Mouse (Mus musculus) neutrophil, adult 59 days (primary cell): ENCODE measurements around the gene 2200002J24Rik. TPM values are rescaled to one million over a fixed set of nuclear protein-coding genes. Genes with fewer than 3 reads are reported as not detected.

Experiments used
- total RNA-seq, 2 experiments: library from RNA; stranded (reverse); gene quantifications; 1 replicate in 1 of 2; 2 replicates in 1 of 2; pipeline ENCODE4 v1.2.4; 2023

2200002J24Rik gene
- total RNA-seq, result not detected

DNA sequence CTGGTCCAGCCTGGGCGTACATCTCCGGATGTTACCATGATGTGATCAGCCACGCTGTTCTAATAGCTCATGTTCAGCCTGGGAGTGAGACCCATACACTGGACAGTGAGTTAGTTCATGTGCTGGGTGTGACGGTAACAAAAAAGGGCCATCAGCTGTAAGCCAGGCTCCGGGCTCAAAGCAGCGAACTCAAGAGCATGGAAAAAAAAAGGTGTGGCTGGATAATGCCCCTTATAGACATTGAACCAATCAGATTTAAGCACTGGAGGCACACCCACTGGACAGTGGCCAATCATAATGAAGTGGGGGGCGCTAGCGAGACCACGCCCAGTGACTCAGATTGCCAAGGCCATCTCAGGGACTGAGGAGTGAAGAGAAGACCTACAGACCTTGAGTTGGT, at the start of gene 2200002J24Rik:
Gene 2200002J24Rik, plus strand, starts transcription at position 338 of the 400 bp plus-strand sequence.

DNA sequence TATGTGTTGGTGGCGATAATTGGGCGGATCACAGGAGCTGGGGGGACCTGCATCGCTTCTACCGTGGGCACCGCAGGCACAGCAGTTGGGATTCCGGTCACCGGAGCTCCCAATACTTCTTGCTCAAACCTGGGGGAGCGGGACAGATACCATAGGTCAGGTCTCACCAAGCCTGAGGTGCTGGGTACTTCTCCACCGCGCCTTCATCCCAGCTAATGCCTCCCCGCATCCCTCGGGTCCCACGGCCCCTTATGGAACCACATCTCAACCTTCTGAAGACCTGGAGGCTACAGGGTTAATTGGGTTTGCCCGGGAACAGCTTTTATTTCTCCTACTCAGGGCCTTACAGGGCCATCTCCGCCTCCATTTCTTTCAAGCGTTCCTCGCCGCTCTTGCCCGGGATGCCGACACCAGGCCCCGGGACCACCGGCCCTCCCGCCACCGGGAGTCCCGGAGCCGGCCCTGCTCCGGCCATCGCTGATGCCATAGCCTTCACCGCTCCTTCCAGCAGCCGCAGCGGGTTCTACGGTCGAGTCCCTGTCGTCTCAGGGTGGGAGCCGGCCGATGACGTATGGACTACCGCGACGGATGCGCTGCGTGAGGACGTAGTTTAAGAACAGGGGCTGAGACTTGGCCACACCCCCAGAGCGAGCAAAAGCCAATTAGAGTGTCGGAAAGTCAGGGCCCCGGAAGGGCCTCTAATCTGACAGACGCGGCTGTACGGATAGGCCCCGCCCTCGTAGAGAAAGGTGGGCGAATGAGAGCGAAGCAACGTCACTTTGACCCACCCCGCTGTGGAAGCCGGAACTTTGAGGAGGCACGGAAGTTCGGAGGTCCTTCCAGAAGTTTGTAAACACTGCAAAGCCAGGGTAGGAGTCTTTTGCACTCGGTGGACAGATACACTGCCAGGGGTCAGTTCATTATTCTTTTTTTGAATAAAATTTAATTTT, 48.9 kb upstream of the 2200002J24Rik start, which contains the start of gene Rbm42:
Gene Rbm42, minus strand, starts transcription at position 727 of the 950 bp plus-strand sequence.

DNA sequence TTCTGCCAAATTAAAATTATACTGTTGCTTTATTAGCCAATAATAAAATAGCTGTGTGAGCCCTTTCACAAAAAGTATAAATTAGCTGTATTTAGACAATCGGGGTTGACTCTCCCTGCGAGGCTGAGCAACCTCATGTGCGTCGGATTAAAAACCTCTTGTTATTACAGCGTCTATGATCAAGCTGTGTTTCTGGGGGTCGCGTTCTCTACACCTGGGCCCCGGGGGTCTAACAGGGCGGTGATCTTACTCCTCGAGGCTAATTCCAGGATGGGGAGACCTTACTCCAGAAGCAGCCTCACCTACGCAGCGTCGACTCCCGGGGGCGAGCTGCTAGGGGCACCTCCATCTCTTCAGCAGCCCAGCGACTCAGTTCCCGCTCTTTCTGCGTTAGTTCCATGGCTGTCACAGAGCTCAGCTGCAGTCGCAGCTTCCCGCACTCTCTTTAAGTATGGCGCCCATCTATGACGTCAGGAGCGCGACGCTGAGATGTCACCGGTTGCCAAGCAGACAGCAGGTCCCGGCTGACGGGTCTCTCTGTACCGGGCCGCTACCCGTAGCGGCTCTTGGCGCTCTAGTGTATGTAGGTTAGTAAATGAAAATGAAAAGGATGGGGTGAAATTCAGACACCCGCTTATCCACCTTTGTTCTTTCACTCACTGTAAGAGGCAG, 34.1 kb upstream of the 2200002J24Rik start, which contains the start of gene Haus5:
Gene Haus5, minus strand, starts transcription at position 466 of the 672 bp plus-strand sequence.

DNA sequence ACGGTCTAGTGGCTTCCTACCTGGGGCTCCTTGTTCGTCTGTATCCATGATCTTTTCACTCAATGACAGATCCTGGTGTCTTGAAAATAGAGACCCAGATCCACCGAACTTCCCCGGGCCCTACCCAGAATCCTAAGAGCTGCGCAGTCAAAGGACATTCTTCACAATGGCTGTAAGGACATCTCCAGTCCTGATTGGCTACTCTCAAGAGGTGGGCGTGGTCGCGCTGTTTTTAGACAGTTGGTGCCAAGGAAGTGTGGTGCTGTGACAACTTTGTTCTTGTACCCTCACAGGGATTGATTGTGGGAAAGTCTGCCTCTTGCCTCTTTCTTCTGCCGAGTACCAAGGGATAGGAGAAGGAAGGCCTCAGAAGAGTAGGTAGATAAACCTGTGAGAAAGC, 27.2 kb upstream of the 2200002J24Rik start, which contains the start of gene Pmis2:
Gene Pmis2, minus strand, starts transcription at position 126 of the 400 bp plus-strand sequence.

DNA sequence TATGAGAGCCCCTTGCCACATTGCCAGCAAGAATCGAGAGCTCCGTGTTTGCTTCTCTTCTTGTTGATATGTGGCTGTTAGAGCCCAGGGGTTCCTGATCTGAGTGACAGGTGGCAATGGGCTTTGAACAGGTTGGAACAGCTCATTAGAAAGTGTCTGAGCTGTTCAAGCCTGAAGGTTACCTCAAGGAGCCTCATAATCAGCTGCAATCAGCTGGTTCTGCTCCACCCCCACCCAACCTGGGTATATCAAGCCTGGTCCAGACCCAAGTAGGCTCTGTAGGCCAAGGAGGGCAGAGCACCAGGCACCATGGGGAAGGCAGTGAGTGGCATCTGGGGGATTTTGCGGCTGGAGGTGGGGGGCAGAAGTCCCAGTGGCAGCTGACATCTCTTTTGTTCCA, 13.2 kb downstream of the 2200002J24Rik start, which contains the start of gene Atp4a:
Gene Atp4a, plus strand, starts transcription at position 268 of the 400 bp plus-strand sequence.

DNA sequence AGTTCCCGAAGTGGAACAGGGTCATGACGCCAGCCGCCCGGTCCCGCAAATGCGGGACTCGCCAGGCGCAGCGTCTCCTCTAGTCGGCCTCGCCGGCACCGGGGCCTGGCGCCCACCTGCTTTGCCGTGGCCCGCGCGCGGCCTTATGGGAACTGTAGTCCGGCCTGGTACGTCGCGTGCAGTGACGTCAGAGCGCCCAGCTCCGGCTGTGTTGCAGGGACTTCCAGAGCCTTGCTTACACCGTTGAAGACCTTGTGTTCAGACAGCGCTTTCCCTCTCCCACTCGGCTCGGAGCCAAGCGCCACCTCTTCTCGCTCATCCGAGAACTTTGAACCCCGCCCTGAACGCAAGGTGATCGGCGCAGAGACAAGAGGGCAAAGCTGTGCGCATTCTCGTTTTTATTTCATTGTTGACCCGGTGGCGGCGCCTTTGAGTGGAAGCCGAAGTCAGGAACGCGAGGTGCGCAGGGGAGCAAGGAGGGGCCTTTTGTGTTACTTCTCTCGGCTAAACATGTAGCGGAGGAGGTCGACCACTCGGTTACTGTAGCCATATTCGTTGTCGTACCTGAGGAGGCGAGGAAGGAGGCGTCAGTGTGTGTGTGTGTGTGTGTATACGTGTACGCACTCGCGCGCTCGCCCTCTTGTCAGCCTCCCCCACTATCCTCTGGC, 30.8 kb downstream of the 2200002J24Rik start, which contains the start of gene Tmem147:
Gene Tmem147, minus strand, starts transcription at position 145 of the 668 bp plus-strand sequence.

DNA sequence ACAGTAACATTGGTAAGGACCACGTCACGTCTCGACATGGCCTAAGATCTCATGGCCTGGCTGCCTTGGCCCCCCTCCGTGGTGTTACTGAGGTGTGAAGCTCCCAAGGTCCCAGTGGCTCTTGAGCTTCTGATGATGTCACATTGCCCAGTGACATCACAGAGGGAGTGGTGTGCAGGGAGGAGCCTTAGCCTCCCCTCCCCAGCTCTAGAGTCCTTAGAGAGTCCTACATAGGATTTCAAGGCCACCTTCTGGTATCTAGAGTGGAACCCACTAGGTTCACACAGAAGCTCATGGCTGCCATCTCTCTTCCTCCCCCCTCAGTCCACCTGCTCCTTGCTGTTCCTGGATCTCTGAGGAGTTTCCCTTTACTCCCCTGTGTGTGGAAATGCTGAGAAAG, 44.9 kb downstream of the 2200002J24Rik start, which contains the start of gene Gapdhs:
Gene Gapdhs, minus strand, starts transcription at position 65 of the 400 bp plus-strand sequence.

Other genes starting within 250 kb of the 2200002J24Rik start
- gene Kirrel2, start 241.2 kb upstream of the 2200002J24Rik start, total RNA-seq, result not detected
- gene Nphs1, start 240.6 kb upstream of the 2200002J24Rik start, total RNA-seq, result not detected
- not detected for gene Prodh2, start 205.3 kb upstream of the 2200002J24Rik start, total RNA-seq
- 10 to 100 TPM; 14.2 to 14.6 TPM for gene Arhgap33, start 163.9 kb upstream of the 2200002J24Rik start, total RNA-seq
- gene Hspb6, start 146.7 kb upstream of the 2200002J24Rik start, total RNA-seq, result 1 to 10 TPM; 5.1 to 7.4 TPM
- 1 to 10 TPM; 6.0 to 6.3 TPM for gene Proser3, start 146.6 kb upstream of the 2200002J24Rik start, total RNA-seq
- 10 to 100 TPM; 30.4 to 32.0 TPM for gene Lin37, start 139.1 kb upstream of the 2200002J24Rik start, total RNA-seq
- 10 to 100 TPM; 40.8 to 45.4 TPM for gene U2af1l4, start 135.6 kb upstream of the 2200002J24Rik start, total RNA-seq
- gene Gm49396, start 135.6 kb upstream of the 2200002J24Rik start, total RNA-seq, result 1 to 10 TPM; 3.2 to 6.2 TPM
- 100 to 1,000 TPM; 120 to 121 TPM for gene Psenen, start 135.3 kb upstream of the 2200002J24Rik start, total RNA-seq
- gene Igflr1, start 133.5 kb upstream of the 2200002J24Rik start, total RNA-seq, result 1 to 10 TPM; 3.7 to 5.5 TPM
- gene Kmt2b, start 110.2 kb upstream of the 2200002J24Rik start, total RNA-seq, result 10 to 100 TPM; 51.3 to 54.4 TPM
- gene Zbtb32, start 100.0 kb upstream of the 2200002J24Rik start, total RNA-seq, result under 1 TPM; 0.20 to 0.22 TPM
- gene Upk1a, start 86.1 kb upstream of the 2200002J24Rik start, total RNA-seq, result not detected
- gene Cox6b1, start 72.8 kb upstream of the 2200002J24Rik start, total RNA-seq, result 100 to 1,000 TPM; 236 to 250 TPM
- not detected for gene Etv2, start 63.1 kb upstream of the 2200002J24Rik start, total RNA-seq
- gene Rbm42, start 48.6 kb upstream of the 2200002J24Rik start, total RNA-seq, result 10 to 100 TPM; 77.8 to 88.7 TPM
- gene Haus5, start 33.9 kb upstream of the 2200002J24Rik start, total RNA-seq, result 10 to 100 TPM; 22.3 to 22.8 TPM
- gene Pmis2, start 27.3 kb upstream of the 2200002J24Rik start, total RNA-seq, result not detected
- gene Atp4a, start 13.3 kb downstream of the 2200002J24Rik start, total RNA-seq, result under 1 TPM; 0.37 to 0.58 TPM
- gene Tmem147, start 30.6 kb downstream of the 2200002J24Rik start, total RNA-seq, result 10 to 100 TPM; 26.6 to 35.5 TPM
- not detected for gene Gapdhs, start 44.8 kb downstream of the 2200002J24Rik start, total RNA-seq
- gene Sbsn, start 52.5 kb downstream of the 2200002J24Rik start, total RNA-seq, result 1 to 10 TPM; 1.9 to 3.2 TPM
- 1 to 10 TPM; 1.4 to 3.3 TPM for gene Dmkn, start 64.8 kb downstream of the 2200002J24Rik start, total RNA-seq
- not detected for gene Krtdap, start 89.0 kb downstream of the 2200002J24Rik start, total RNA-seq
- 10 to 100 TPM; 38.5 to 40.3 TPM for gene Ffar2, start 124.8 kb downstream of the 2200002J24Rik start, total RNA-seq
- not detected for gene Ffar3, start 157.3 kb downstream of the 2200002J24Rik start, total RNA-seq
- not detected for gene Ffar1, start 162.6 kb downstream of the 2200002J24Rik start, total RNA-seq
- 1 to 10 TPM; 4.9 to 5.4 TPM for gene Cd22, start 181.4 kb downstream of the 2200002J24Rik start, total RNA-seq
- 1 to 10 TPM; 1.1 to 1.9 TPM for gene Mag, start 215.9 kb downstream of the 2200002J24Rik start, total RNA-seq
- gene Hamp2, start 225.8 kb downstream of the 2200002J24Rik start, total RNA-seq, result 1 to 10 TPM in 1 of 2 experiments, not detected in 1; 2.0 TPM
- gene Hamp, start 245.1 kb downstream of the 2200002J24Rik start, total RNA-seq, result not detected